34 mouse cellular contexts compared by ENCODE assay signal in genomic region chr5:120524736-120525135, GRCm38 (mm10). TPM values are rescaled to one million over a fixed set of nuclear protein-coding genes. Genes with fewer than 3 reads are reported as not detected.
DNase-seq lines count a peak whose midpoint lies in the region; ATAC-seq lines count a peak whose summit lies in the region.
"Had no signal": no experiment of that assay in that cellular context is flagged by ENCODE, and none has a peak within 500 bp of the region (broad histone marks: within the 10 kb centered on the region; RNA-seq: fewer than 3 reads in every experiment).

No protein-coding gene starts in this region.

- peaks cover 9% of the 10 kb centered on the region; the same call in 1 of the 2 replicates for H3K4me1 ChIP-seq in liver, embryonic 11.5 days (replicated peaks; ENCODE audit: control insufficient read depth, insufficient read depth, low read length)
- H3K4me1 ChIP-seq in liver, embryonic 16.5 days (ENCODE audit: control insufficient read depth, low read depth, low read length) = peaks cover 8% of the 10 kb centered on the region
- no peaks in the 10 kb centered on the region for H3K4me1 ChIP-seq in neural tube, embryonic 15.5 days
- H3K4me1 ChIP-seq in hindbrain, embryonic 14.5 days (replicated peaks; ENCODE audit: control insufficient read depth, insufficient read depth, low read length) = no peaks in the 10 kb centered on the region
- no peaks in the 10 kb centered on the region for H3K4me1 ChIP-seq in midbrain, embryonic 13.5 days (replicated peaks)
- H3K4me1 ChIP-seq: forebrain, embryonic 15.5 days; hindbrain, embryonic 13.5 days; limb, embryonic 12.5 days; midbrain, embryonic 15.5 days; stomach, embryonic 15.5 days had no signal

- no peak overlapping the region for H3K4me3 ChIP-seq in liver, embryonic 11.5 days (ENCODE audit: low read depth, low read length)
- H3K4me3 ChIP-seq in liver, embryonic 16.5 days (ENCODE audit: low read depth, low read length) = no peak overlapping the region
- no peak overlapping the region for H3K4me3 ChIP-seq in neural tube, embryonic 15.5 days (replicated peaks)
- H3K4me3 ChIP-seq in hindbrain, embryonic 14.5 days (replicated peaks; ENCODE audit: low read length) = no peak overlapping the region
- no peak overlapping the region for H3K4me3 ChIP-seq in midbrain, embryonic 13.5 days (replicated peaks)
- H3K4me3 ChIP-seq: forebrain, embryonic 15.5 days; hindbrain, embryonic 13.5 days; limb, embryonic 12.5 days; midbrain, embryonic 15.5 days; stomach, embryonic 15.5 days had no signal

- H3K36me3 ChIP-seq in liver, embryonic 11.5 days (ENCODE audit: control insufficient read depth, insufficient read depth, low read length) = no peaks in the 10 kb centered on the region; the same call in 1 of the 2 replicates
- peaks cover 11% of the 10 kb centered on the region for H3K36me3 ChIP-seq in liver, embryonic 16.5 days (ENCODE audit: control insufficient read depth, insufficient read depth)
- H3K36me3 ChIP-seq in neural tube, embryonic 15.5 days = no peaks in the 10 kb centered on the region
- H3K36me3 ChIP-seq in hindbrain, embryonic 14.5 days (replicated peaks; ENCODE audit: control insufficient read depth, insufficient read depth) = no peaks in the 10 kb centered on the region
- no peaks in the 10 kb centered on the region for H3K36me3 ChIP-seq in midbrain, embryonic 13.5 days
- H3K36me3 ChIP-seq: forebrain, embryonic 15.5 days; hindbrain, embryonic 13.5 days; limb, embryonic 12.5 days; midbrain, embryonic 15.5 days had no signal

- H3K27me3 ChIP-seq in liver, embryonic 11.5 days (replicated peaks; ENCODE audit: control insufficient read depth, insufficient read depth, low read length) = no peaks in the 10 kb centered on the region
- no peaks in the 10 kb centered on the region for H3K27me3 ChIP-seq in liver, embryonic 16.5 days (ENCODE audit: control insufficient read depth, insufficient read depth, low read depth, low read length)
- no peaks in the 10 kb centered on the region for H3K27me3 ChIP-seq in neural tube, embryonic 15.5 days (replicated peaks)
- H3K27me3 ChIP-seq in hindbrain, embryonic 14.5 days (ENCODE audit: control insufficient read depth, insufficient read depth, low read length) = no peaks in the 10 kb centered on the region
- no peaks in the 10 kb centered on the region for H3K27me3 ChIP-seq in midbrain, embryonic 13.5 days
- H3K27me3 ChIP-seq: forebrain, embryonic 15.5 days; hindbrain, embryonic 13.5 days; limb, embryonic 12.5 days; midbrain, embryonic 15.5 days; stomach, embryonic 15.5 days had no signal

- 86% methylated on average over 2 of the region's 2 CpGs for WGBS in liver, embryonic 11.5 days
- WGBS in liver, embryonic 16.5 days (ENCODE audit: insufficient replicate concordance) = 84% methylated on average over 2 of the region's 2 CpGs
- 99% methylated on average over 2 of the region's 2 CpGs for WGBS in neural tube, embryonic 15.5 days
- WGBS in hindbrain, embryonic 14.5 days = 97% methylated on average over 2 of the region's 2 CpGs
- WGBS in midbrain, embryonic 13.5 days = 90% methylated on average over 2 of the region's 2 CpGs

- DNase-seq in A20 (ENCODE audit: low read depth, low spot score) = peak; percentile 21
- peak; percentile 53 for DNase-seq in c-Kit-negative CD71-positive TER-119-positive erythroid progenitor cells, embryonic 14.5 days (ENCODE audit: low read depth, low spot score)
- no peak for DNase-seq in liver, embryonic 11.5 days (ENCODE audit: low spot score)
- DNase-seq in hindbrain, embryonic 14.5 days (ENCODE audit: low spot score) = no peak
- DNase-seq in adrenal gland, postnatal 36 days = no peak
- DNase-seq: adrenal gland, postnatal 10 days; B cell, adult 2 months; cerebellum, adult 18-20 months; cerebellum, postnatal 10 days; gastrocnemius, postnatal 25 days; heart, adult 18-20 months; heart, postnatal 4 days; kidney, adult 2 months; layer of hippocampus, postnatal 36 days; lung, adult 18-20 months; right cerebral cortex, postnatal 25 days; thymus, postnatal 4 days had no signal

- ATAC-seq in liver, embryonic 11.5 days (replicated peaks; ENCODE audit: low FRiP score) = peak; percentile 45; the same call in 1 of the 2 replicates
- ATAC-seq in liver, embryonic 16.5 days (ENCODE audit: low read depth) = peak; percentile 64; the same call in 1 of the 2 replicates
- no peak for ATAC-seq in neural tube, embryonic 15.5 days (ENCODE audit: low FRiP score)
- no peak for ATAC-seq in hindbrain, embryonic 14.5 days (ENCODE audit: low FRiP score)
- ATAC-seq in midbrain, embryonic 13.5 days = no peak
- ATAC-seq: forebrain, embryonic 15.5 days; lung, postnatal 0 days; midbrain, embryonic 15.5 days had no signal

- H3K4me2 ChIP-seq in liver, embryonic 11.5 days = no peak overlapping the region
- no peak overlapping the region for H3K4me2 ChIP-seq in liver, embryonic 16.5 days (ENCODE audit: low read depth, low read length)
- H3K4me2 ChIP-seq in neural tube, embryonic 15.5 days = no peak overlapping the region
- H3K4me2 ChIP-seq in hindbrain, embryonic 14.5 days (replicated peaks) = no peak overlapping the region
- H3K4me2 ChIP-seq in midbrain, embryonic 13.5 days (replicated peaks) = no peak overlapping the region
- H3K4me2 ChIP-seq: forebrain, embryonic 15.5 days; heart, embryonic 11.5 days; hindbrain, embryonic 13.5 days; limb, embryonic 12.5 days; midbrain, embryonic 15.5 days; stomach, embryonic 15.5 days had no signal

- H3K9me3 ChIP-seq in liver, embryonic 11.5 days (ENCODE audit: control insufficient read depth, low read length) = no peaks in the 10 kb centered on the region
- H3K9me3 ChIP-seq in liver, embryonic 16.5 days (replicated peaks; ENCODE audit: control insufficient read depth, low read length) = no peaks in the 10 kb centered on the region
- H3K9me3 ChIP-seq in neural tube, embryonic 15.5 days (replicated peaks) = no peaks in the 10 kb centered on the region
- no peaks in the 10 kb centered on the region for H3K9me3 ChIP-seq in hindbrain, embryonic 14.5 days (ENCODE audit: control insufficient read depth, low read length)
- no peaks in the 10 kb centered on the region for H3K9me3 ChIP-seq in midbrain, embryonic 13.5 days
- H3K9me3 ChIP-seq: forebrain, embryonic 15.5 days; hindbrain, embryonic 13.5 days; limb, embryonic 12.5 days; midbrain, embryonic 15.5 days; stomach, embryonic 15.5 days had no signal

- no peak overlapping the region for H3K27ac ChIP-seq in liver, embryonic 11.5 days (ENCODE audit: low read depth, low read length)
- no peak overlapping the region for H3K27ac ChIP-seq in liver, embryonic 16.5 days (ENCODE audit: low read length)
- H3K27ac ChIP-seq in neural tube, embryonic 15.5 days (replicated peaks) = no peak overlapping the region
- H3K27ac ChIP-seq in hindbrain, embryonic 14.5 days = no peak overlapping the region
- no peak overlapping the region for H3K27ac ChIP-seq in midbrain, embryonic 13.5 days
- H3K27ac ChIP-seq: forebrain, embryonic 15.5 days; hindbrain, embryonic 13.5 days; kidney, postnatal 0 days; limb, embryonic 12.5 days; macrophage; midbrain, embryonic 15.5 days; stomach, embryonic 15.5 days had no signal

- H3K9ac ChIP-seq in liver, embryonic 11.5 days (ENCODE audit: low read depth, low read length) = no peak overlapping the region
- no peak overlapping the region for H3K9ac ChIP-seq in liver, embryonic 16.5 days (ENCODE audit: low read depth, low read length)
- H3K9ac ChIP-seq in neural tube, embryonic 15.5 days (replicated peaks) = no peak overlapping the region
- H3K9ac ChIP-seq in hindbrain, embryonic 14.5 days = no peak overlapping the region
- H3K9ac ChIP-seq in midbrain, embryonic 13.5 days (replicated peaks) = no peak overlapping the region
- H3K9ac ChIP-seq: forebrain, embryonic 15.5 days; hindbrain, embryonic 13.5 days; limb, embryonic 12.5 days; midbrain, embryonic 15.5 days; stomach, embryonic 15.5 days had no signal

RNA-seq across cellular contexts. Expression of gene Slc8b1, which starts 13.8 kb away (rescaled TPM):
- polyA plus RNA-seq in liver, embryonic 11.5 days (2014; fragmentation: Nextera tagmentation; extraction: Ambion mirVana) = 5.1 and 5.5 TPM in 2 replicates
- polyA plus RNA-seq in liver, embryonic 16.5 days (2015; fragmentation: Nextera tagmentation; extraction: Ambion mirVana) = 9.2 TPM in 2 replicates
- 2.8 and 4.4 TPM in 2 replicates for polyA plus RNA-seq in neural tube, embryonic 15.5 days (2015; fragmentation: Nextera tagmentation; extraction: Ambion mirVana)
- polyA plus RNA-seq in hindbrain, embryonic 14.5 days (2014; fragmentation: Nextera tagmentation; extraction: Ambion mirVana) = 1.3 and 1.4 TPM in 2 replicates
- total RNA-seq in adrenal gland, postnatal 36 days (2021) = 10 to 100 TPM; 29.0 to 45.6 TPM
- 2.3 and 2.4 TPM in 2 replicates for polyA plus RNA-seq in midbrain, embryonic 13.5 days (2015; fragmentation: Nextera tagmentation; extraction: Ambion mirVana)

RNA-seq across cellular contexts. Expression of gene Plbd2, which starts 21.3 kb away (rescaled TPM):
- 32.8 and 35.1 TPM in 2 replicates for polyA plus RNA-seq in liver, embryonic 11.5 days (2014; fragmentation: Nextera tagmentation; extraction: Ambion mirVana)
- polyA plus RNA-seq in liver, embryonic 16.5 days (2015; fragmentation: Nextera tagmentation; extraction: Ambion mirVana) = 16.7 and 19.0 TPM in 2 replicates
- polyA plus RNA-seq in neural tube, embryonic 15.5 days (2015; fragmentation: Nextera tagmentation; extraction: Ambion mirVana) = 41.8 and 41.9 TPM in 2 replicates
- polyA plus RNA-seq in hindbrain, embryonic 14.5 days (2014; fragmentation: Nextera tagmentation; extraction: Ambion mirVana) = 26.8 and 28.8 TPM in 2 replicates
- total RNA-seq in adrenal gland, postnatal 36 days (2021) = 10 to 100 TPM; 86.9 to 87.9 TPM
- 25.1 and 29.3 TPM in 2 replicates for polyA plus RNA-seq in midbrain, embryonic 13.5 days (2015; fragmentation: Nextera tagmentation; extraction: Ambion mirVana)

RNA-seq across cellular contexts. Expression of gene Sds, which starts 48.4 kb away (rescaled TPM):
- polyA plus RNA-seq in liver, embryonic 11.5 days (2014; fragmentation: Nextera tagmentation; extraction: Ambion mirVana) = not detected in 2 replicates
- polyA plus RNA-seq in liver, embryonic 16.5 days (2015; fragmentation: Nextera tagmentation; extraction: Ambion mirVana) = 3.2 and 4.3 TPM in 2 replicates
- not detected in 2 replicates for polyA plus RNA-seq in neural tube, embryonic 15.5 days (2015; fragmentation: Nextera tagmentation; extraction: Ambion mirVana)
- polyA plus RNA-seq in hindbrain, embryonic 14.5 days (2014; fragmentation: Nextera tagmentation; extraction: Ambion mirVana) = not detected in 2 replicates
- total RNA-seq in adrenal gland, postnatal 36 days (2021) = 1 to 10 TPM in 1 of 2 experiments, not detected in 1; 1.3 TPM
- 0.32 TPM in 1 of 2 replicates, not detected in the other for polyA plus RNA-seq in midbrain, embryonic 13.5 days (2015; fragmentation: Nextera tagmentation; extraction: Ambion mirVana)
- total RNA-seq: gastrocnemius, postnatal 25 days; heart, postnatal 4 days; layer of hippocampus, postnatal 36 days; left cerebral cortex, postnatal 10 days; neutrophil, adult 5-6 weeks had no signal
- polyA plus RNA-seq: embryonic facial prominence, embryonic 14.5 days; forebrain, embryonic 15.5 days; frontal cortex, adult 2 months; heart, embryonic 11.5 days; hindbrain, embryonic 13.5 days; kidney, adult 2 months; kidney, postnatal 0 days; large intestine, adult 2 months; limb, embryonic 12.5 days; lung, postnatal 0 days; macrophage; midbrain, embryonic 15.5 days had no signal

RNA-seq across cellular contexts. Expression of gene Sdsl, which starts 52.1 kb away (rescaled TPM):
- polyA plus RNA-seq in liver, embryonic 11.5 days (2014; fragmentation: Nextera tagmentation; extraction: Ambion mirVana) = 2.3 and 2.5 TPM in 2 replicates
- 6.5 and 8.2 TPM in 2 replicates for polyA plus RNA-seq in liver, embryonic 16.5 days (2015; fragmentation: Nextera tagmentation; extraction: Ambion mirVana)
- polyA plus RNA-seq in neural tube, embryonic 15.5 days (2015; fragmentation: Nextera tagmentation; extraction: Ambion mirVana) = 7.9 TPM in 2 replicates
- 6.1 and 7.7 TPM in 2 replicates for polyA plus RNA-seq in hindbrain, embryonic 14.5 days (2014; fragmentation: Nextera tagmentation; extraction: Ambion mirVana)
- total RNA-seq in adrenal gland, postnatal 36 days (2021) = 10 to 100 TPM; 82.6 to 82.9 TPM
- polyA plus RNA-seq in midbrain, embryonic 13.5 days (2015; fragmentation: Nextera tagmentation; extraction: Ambion mirVana) = 6.8 and 9.5 TPM in 2 replicates
- total RNA-seq: neutrophil, adult 5-6 weeks had no signal
- polyA plus RNA-seq: macrophage had no signal

Comparison
In these comparisons a context has a peak if more than half of its experiments do, and no peak if none do; other contexts are left out.
1. DNase-seq: peak in A20 (single experiment) and c-Kit-negative CD71-positive TER-119-positive erythroid progenitor cells, embryonic 14.5 days (single experiment); none in liver, embryonic 11.5 days (single experiment), hindbrain, embryonic 14.5 days (single experiment) and adrenal gland, postnatal 36 days (0 of 2).
2. ATAC-seq: peak in liver, embryonic 11.5 days (single experiment) and liver, embryonic 16.5 days (single experiment); none in neural tube, embryonic 15.5 days (single experiment), hindbrain, embryonic 14.5 days (single experiment) and midbrain, embryonic 13.5 days (single experiment).